Mouse (Mus musculus) embryonic facial prominence, embryonic 10.5 days (tissue): ENCODE data around the gene Akirin2. TPM values are rescaled to one million over a fixed set of nuclear protein-coding genes. Genes with fewer than 3 reads are reported as not detected.

Experiments used
- DNase-seq: peaks from one replicate; pipeline ENCODE4 v3.0.0-alpha.2; 2017; ENCODE audit warnings: low spot score
- H3K27ac ChIP-seq: fragments of 300-500 bp; sonication (generic); replicated peaks from 2 replicates; pipeline ENCODE4 v1.5.1; 2016; ENCODE audit warnings: mild to moderate bottlenecking
- H3K27me3 ChIP-seq: fragments of 300-500 bp; sonication (generic); replicated peaks from 2 replicates; pipeline ENCODE4 v1.6.1; 2016; ENCODE audit warnings: low read depth, mild to moderate bottlenecking; ENCODE audit not compliant: poor library complexity, severe bottlenecking
- H3K36me3 ChIP-seq: fragments of 300-500 bp; sonication (generic); replicated peaks from 2 replicates; pipeline ENCODE4 v1.6.1; 2016; ENCODE audit warnings: mild to moderate bottlenecking, moderate library complexity
- H3K4me1 ChIP-seq: fragments of 300-500 bp; sonication (generic); 2 replicates; pipeline ENCODE4 v1.6.1; 2016
- H3K4me3 ChIP-seq: fragments of 300-500 bp; sonication (generic); 2 replicates; pipeline ENCODE4 v1.5.1; 2016; ENCODE audit warnings: mild to moderate bottlenecking, moderate library complexity
- H3K9me3 ChIP-seq: fragments of 300-500 bp; sonication (generic); 2 replicates; pipeline ENCODE4 v1.6.1; 2016; ENCODE audit warnings: mild to moderate bottlenecking
- WGBS: fragments of 180-500 bp; shearing (Covaris S2); methylation state at CpG from one replicate; pipeline ENCODE4 v1.1.7; 2016; 5-methylcytosine and 5-hydroxymethylcytosine counted together
- polyA plus RNA-seq: library from polyadenylated mRNA; unstranded; fragments of >200 nt; fragmentation: Nextera tagmentation; extraction: Ambion mirVana; gene quantifications from 2 replicates; pipeline ENCODE4 v1.2.1, GENCODE M21; 2016

Akirin2 gene
- polyA plus RNA-seq, 1 experiment from 2014 or later = 64.8 TPM

DNA sequence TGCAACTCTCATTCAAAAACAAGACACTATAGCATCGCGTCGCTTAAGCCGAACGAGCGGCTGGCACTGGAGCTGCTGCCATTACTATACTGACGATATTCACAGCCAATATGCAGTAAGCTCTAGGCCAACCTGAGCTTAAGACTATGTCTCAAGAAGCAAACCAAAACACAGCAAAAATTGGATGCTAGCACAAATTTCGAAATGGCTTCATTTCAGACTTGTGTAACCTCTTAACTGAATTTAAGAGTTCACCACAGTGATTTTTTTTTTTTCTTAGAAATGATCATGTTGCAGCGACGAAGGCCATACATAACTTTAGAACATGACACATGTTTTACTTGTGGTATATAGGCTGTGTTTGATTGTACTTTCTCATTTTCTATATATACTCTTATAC lies 55.9 kb downstream of the Akirin2 start:
- 96% methylated on average over 10 of the region's 10 CpGs for WGBS
- H3K27ac ChIP-seq = no peak overlapping the region
- H3K4me3 ChIP-seq = no peak overlapping the region
- H3K36me3 ChIP-seq = peaks cover 84% of the 10 kb centered on the region
- no peaks in the 10 kb centered on the region for H3K9me3 ChIP-seq
- no peaks in the 10 kb centered on the region for H3K4me1 ChIP-seq
- no peaks in the 10 kb centered on the region for H3K27me3 ChIP-seq
- DNase-seq = no peak

DNA sequence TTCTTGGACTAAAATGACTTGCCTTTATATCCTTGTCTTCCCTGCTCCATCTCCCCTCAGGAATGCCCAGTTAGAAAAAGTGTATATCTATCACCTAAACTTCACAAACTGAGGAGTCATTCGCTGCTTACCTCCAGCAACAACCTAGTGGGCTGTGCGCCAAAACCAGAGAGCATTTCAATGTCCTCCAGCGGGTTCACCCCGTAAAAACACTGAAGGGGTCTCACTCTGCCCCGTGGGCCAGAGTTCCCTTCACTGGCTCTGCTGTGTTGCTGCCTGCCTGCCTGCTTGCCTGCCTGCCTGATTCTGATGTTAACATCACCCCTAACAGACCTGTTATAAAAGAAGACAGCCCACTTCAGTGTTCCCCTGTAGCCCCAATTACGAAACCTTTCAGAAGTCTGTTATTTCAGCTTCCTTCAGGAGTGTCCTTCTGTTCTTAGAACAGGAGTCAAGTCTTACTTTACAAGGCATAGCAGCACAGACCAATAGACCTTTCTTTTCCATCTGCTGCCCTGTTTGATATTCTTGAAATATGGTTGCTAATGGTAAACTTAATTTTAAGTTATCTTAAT lies 62.9 kb downstream of the Akirin2 start:
- no peak overlapping the region for H3K27ac ChIP-seq
- H3K9me3 ChIP-seq = no peaks in the 10 kb centered on the region
- peaks cover 25% of the 10 kb centered on the region for H3K36me3 ChIP-seq
- H3K27me3 ChIP-seq = no peaks in the 10 kb centered on the region
- peak overlapping the region; percentile 87 for H3K4me3 ChIP-seq
- 78% methylated on average over 6 of the region's 6 CpGs for WGBS
- no peak for DNase-seq
- peaks cover 18% of the 10 kb centered on the region for H3K4me1 ChIP-seq

DNA sequence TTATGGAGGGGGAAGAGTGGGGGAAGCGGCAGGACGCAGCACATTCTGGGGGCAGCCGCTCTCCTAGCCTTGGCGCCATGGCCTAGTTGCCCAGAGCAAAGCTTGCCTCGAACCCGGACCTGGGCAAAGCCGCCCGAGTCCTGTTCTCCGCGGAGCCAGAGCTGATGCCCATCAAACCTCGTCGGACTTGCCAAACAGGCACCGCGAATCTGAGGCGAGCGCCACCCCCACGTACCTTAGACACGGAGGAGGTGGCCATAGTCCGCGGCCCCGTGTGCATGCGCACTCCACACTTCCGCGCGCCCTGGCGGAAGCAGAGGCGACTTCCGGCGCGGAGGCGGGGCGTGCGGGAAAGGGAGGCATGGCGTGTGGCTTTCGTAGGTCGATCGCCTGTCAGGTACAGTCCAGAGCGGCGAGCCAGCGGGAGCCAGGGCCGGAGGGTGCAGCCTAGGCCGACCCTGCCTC lies 63.9 kb downstream of the Akirin2 start, which contains the start of the genes Orc3 and Rars2:
Gene Orc3, minus strand, starts transcription at position 315 of the 465 bp plus-strand sequence.
Gene Rars2, plus strand, starts transcription at position 328 of the 465 bp plus-strand sequence.
- Histone ChIP-seq H3K36me3 (peaks cover 15% of the 10 kb centered on the region), H3K4me3 (peak within 1 kb of the TSS; percentile 87), H3K27ac (peak within 1 kb of the TSS; percentile 91), H3K27me3 (no peaks in the 10 kb centered on the region), H3K4me1 (peaks cover 18% of the 10 kb centered on the region), H3K9me3 (no peaks in the 10 kb centered on the region)
- WGBS = under 1% methylated on average over 42 of the region's 42 CpGs
- peak; percentile 93 for DNase-seq

DNA sequence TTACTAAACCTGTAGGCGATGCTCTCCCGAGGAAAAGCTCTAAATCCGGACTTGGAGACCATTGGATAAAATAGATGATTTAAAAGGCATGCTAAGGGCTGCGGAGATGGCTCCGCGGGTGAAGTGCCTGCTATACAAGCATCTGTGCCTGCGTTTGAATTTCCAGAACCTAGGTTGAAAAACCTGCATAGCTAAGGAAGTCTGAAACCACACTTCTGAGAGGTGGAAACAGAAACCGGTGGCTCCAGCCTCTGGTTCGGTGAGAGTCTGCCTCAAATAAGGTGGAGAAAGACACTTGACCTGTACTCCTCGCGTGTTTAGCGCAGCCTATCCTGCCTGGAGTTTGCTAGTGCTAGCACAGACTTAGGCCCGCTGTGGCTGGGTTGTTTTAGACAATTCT lies 64.6 kb downstream of the Akirin2 start:
- WGBS = 4% methylated on average over 13 of the region's 13 CpGs
- Histone ChIP-seq H3K4me1 (peaks cover 18% of the 10 kb centered on the region), H3K9me3 (no peaks in the 10 kb centered on the region), H3K27ac (peak overlapping the region; percentile 91), H3K4me3 (peak overlapping the region; percentile 87), H3K27me3 (no peaks in the 10 kb centered on the region), H3K36me3 (peaks cover 10% of the 10 kb centered on the region; the same call in 1 of the 2 replicates)
- DNase-seq = peak; percentile 16

DNA sequence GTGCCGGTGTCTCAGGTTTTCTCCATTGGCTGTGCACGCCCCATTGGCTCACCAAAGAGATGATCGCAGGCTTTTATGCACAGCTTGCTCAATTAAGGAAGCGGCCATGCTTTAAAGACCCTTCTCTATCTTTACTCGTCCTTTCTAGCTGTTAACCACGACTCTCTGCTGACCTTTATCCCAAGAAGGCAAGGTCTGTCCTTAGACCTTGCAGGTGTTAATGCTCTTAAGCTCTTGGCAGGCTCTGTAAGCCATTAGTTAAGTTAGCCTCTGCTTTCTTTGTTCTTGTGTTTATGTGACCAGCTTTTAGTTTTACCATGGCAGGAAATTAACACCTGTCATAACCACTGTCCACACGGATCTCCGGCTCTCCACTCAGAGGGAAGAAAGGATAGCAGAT lies 65.4 kb downstream of the Akirin2 start:
- Histone ChIP-seq H3K27me3 (no peaks in the 10 kb centered on the region), H3K9me3 (no peaks in the 10 kb centered on the region), H3K36me3 (peaks cover 3% of the 10 kb centered on the region; the same call in 1 of the 2 replicates), H3K4me1 (peaks cover 18% of the 10 kb centered on the region), H3K27ac (no peak overlapping the region), H3K4me3 (peak overlapping the region; percentile 87)
- no peak for DNase-seq
- WGBS = 77% methylated on average over 8 of the region's 8 CpGs

Other genes starting within 250 kb of the Akirin2 start
- gene Orc3, start 64.0 kb downstream of the Akirin2 start, polyA plus RNA-seq = 93.8 and 96.6 TPM in 2 replicates
- 74.5 and 78.1 TPM in 2 replicates for gene Rars2, start 64.0 kb downstream of the Akirin2 start, polyA plus RNA-seq
- gene Slc35a1, start 136.5 kb downstream of the Akirin2 start, polyA plus RNA-seq = 52.0 and 56.3 TPM in 2 replicates
- gene Cfap206, start 179.3 kb downstream of the Akirin2 start, polyA plus RNA-seq = 0.42 and 0.67 TPM in 2 replicates
- not detected in 2 replicates for gene Gm136, start 205.3 kb downstream of the Akirin2 start, polyA plus RNA-seq
- 34.8 and 34.9 TPM in 2 replicates for gene Smim8, start 227.5 kb downstream of the Akirin2 start, polyA plus RNA-seq